8 mouse cellular contexts compared by ENCODE assay signal in the genomic region with DNA sequence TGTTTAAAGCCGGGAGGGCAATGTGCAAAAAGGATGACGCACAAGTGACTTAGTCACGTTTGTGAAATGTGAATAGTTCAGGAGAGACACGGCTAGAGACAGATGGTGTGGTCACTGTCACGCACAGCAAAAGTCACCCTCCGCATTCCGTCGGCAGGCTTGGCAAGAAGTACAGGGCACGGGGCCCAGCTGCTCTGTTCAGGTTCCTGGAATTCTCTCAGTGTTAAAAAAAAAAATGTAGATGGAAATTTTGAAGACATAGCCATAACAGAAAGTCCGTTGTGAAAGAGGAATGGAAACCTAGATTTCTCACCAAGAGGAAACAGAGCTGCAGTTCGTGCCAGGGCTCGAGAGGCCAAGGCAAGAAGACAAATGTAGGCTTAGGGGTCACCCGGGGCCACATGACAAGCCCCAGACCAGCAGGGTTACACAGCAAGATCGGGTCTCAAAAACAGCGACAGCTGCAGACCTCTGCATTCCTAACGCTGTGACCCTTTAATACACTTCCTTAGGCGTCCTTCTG. TPM values are rescaled to one million over a fixed set of nuclear protein-coding genes. Genes with fewer than 3 reads are reported as not detected.
DNase-seq lines count a peak whose midpoint lies in the region; ATAC-seq and TF ChIP-seq lines count a peak whose summit lies in the region.
"Had no signal": no experiment of that assay in that cellular context is flagged by ENCODE, and none has a peak within 500 bp of the region (broad histone marks: within the 10 kb centered on the region; RNA-seq: fewer than 3 reads in every experiment).

No protein-coding gene starts in this region.

- TF ChIP-seq CTCF in thymus, adult 2 months (IDR thresholded peaks at IDR 0.05; ENCODE audit: borderline replicate concordance, control insufficient read depth, extremely low read depth, insufficient read depth, low read length, poor library complexity) = no peak
- TF ChIP-seq CTCF in lung, embryonic 14.5 days (IDR thresholded peaks at IDR 0.05; ENCODE audit: low read depth) = no peak

- H3K4me2 ChIP-seq in heart, embryonic 16.5 days (ENCODE audit: low read depth, low read length) = peak overlapping the region; percentile 39
- peak overlapping the region; percentile 40 for H3K4me2 ChIP-seq in lung, embryonic 14.5 days

- H3K9ac ChIP-seq in heart, embryonic 16.5 days (ENCODE audit: low read length) = no peak overlapping the region
- H3K9ac ChIP-seq in lung, embryonic 14.5 days = no peak overlapping the region

- no peaks in the 10 kb centered on the region for H3K36me3 ChIP-seq in thymus, adult 2 months (ENCODE audit: control insufficient read depth, insufficient read depth, low read length)
- peaks cover 3% of the 10 kb centered on the region for H3K36me3 ChIP-seq in heart, embryonic 16.5 days (ENCODE audit: control insufficient read depth, insufficient read depth)
- peaks cover 8% of the 10 kb centered on the region for H3K36me3 ChIP-seq in lung, embryonic 14.5 days (ENCODE audit: insufficient read depth)
- H3K36me3 ChIP-seq in midbrain, embryonic 10.5 days = peaks cover 20% of the 10 kb centered on the region

- no peaks in the 10 kb centered on the region; the same call in 1 of the 2 replicates for H3K9me3 ChIP-seq in heart, embryonic 16.5 days (replicated peaks; ENCODE audit: control insufficient read depth, low read length)
- no peaks in the 10 kb centered on the region for H3K9me3 ChIP-seq in lung, embryonic 14.5 days (ENCODE audit: low read depth, low read length)
- H3K9me3 ChIP-seq in midbrain, embryonic 10.5 days (replicated peaks) = no peaks in the 10 kb centered on the region

- no peak overlapping the region for H3K4me3 ChIP-seq in thymus, adult 2 months (ENCODE audit: control insufficient read depth, insufficient read depth, low read length)
- peak overlapping the region; percentile 5; the same call in 1 of the 2 replicates for H3K4me3 ChIP-seq in heart, embryonic 16.5 days (ENCODE audit: low read length)
- no peak overlapping the region for H3K4me3 ChIP-seq in lung, embryonic 14.5 days (ENCODE audit: low read depth, low read length)
- H3K4me3 ChIP-seq in midbrain, embryonic 10.5 days = no peak overlapping the region

- no peaks in the 10 kb centered on the region for H3K27me3 ChIP-seq in thymus, adult 2 months (ENCODE audit: control insufficient read depth, insufficient read depth, low read length)
- H3K27me3 ChIP-seq in heart, embryonic 16.5 days (ENCODE audit: control insufficient read depth, insufficient read depth, low read length) = no peaks in the 10 kb centered on the region
- H3K27me3 ChIP-seq in lung, embryonic 14.5 days (ENCODE audit: insufficient read depth, low read length) = no peaks in the 10 kb centered on the region
- no peaks in the 10 kb centered on the region for H3K27me3 ChIP-seq in midbrain, embryonic 10.5 days (ENCODE audit: low read depth, poor library complexity, severe bottlenecking)

- ATAC-seq in heart, embryonic 16.5 days (replicated peaks; ENCODE audit: extremely low read depth, insufficient read depth, low FRiP score) = 0 out of 2 replicates have a peak, but pooled peaks have one; percentile 14
- ATAC-seq in lung, embryonic 14.5 days (ENCODE audit: insufficient read depth) = no peak; the same call in 1 of the 2 replicates
- no peak for ATAC-seq in erythroid progenitor cell, adult 5-6 weeks (replicated peaks; ENCODE audit: low FRiP score, poor library complexity, severe bottlenecking)

- peaks cover 36% of the 10 kb centered on the region for H3K4me1 ChIP-seq in thymus, adult 2 months (replicated peaks; ENCODE audit: control insufficient read depth, insufficient read depth, low read length)
- H3K4me1 ChIP-seq in heart, embryonic 16.5 days (ENCODE audit: control insufficient read depth, insufficient read depth, low read length) = peaks cover 18% of the 10 kb centered on the region
- peaks cover 3% of the 10 kb centered on the region; the same call in 1 of the 2 replicates for H3K4me1 ChIP-seq in lung, embryonic 14.5 days (ENCODE audit: insufficient read depth)
- peaks cover 29% of the 10 kb centered on the region for H3K4me1 ChIP-seq in midbrain, embryonic 10.5 days

- DNase-seq in thymus, adult 2 months = no peak
- DNase-seq in thymus, postnatal 25 days = no peak
- peak; percentile 68 for DNase-seq in cerebellum, adult 9-10 months
- DNase-seq in lung, embryonic 14.5 days = peak; percentile 55
- no peak for DNase-seq in midbrain, embryonic 10.5 days (ENCODE audit: low spot score)

- H3K27ac ChIP-seq in thymus, adult 2 months (ENCODE audit: control insufficient read depth, insufficient read depth, low read length) = peak overlapping the region; percentile 55
- H3K27ac ChIP-seq in heart, embryonic 16.5 days (ENCODE audit: low read length) = peak overlapping the region; percentile 47; the same call in 1 of the 2 replicates
- H3K27ac ChIP-seq in lung, embryonic 14.5 days (ENCODE audit: low read depth) = 0 out of 2 replicates have a peak overlapping the region, but pooled peaks have one; percentile 30
- H3K27ac ChIP-seq in midbrain, embryonic 10.5 days (replicated peaks) = no peak overlapping the region

- 36% methylated on average over 17 of the region's 17 CpGs for WGBS in thymus, adult 2 months
- 20% methylated on average over 17 of the region's 17 CpGs for WGBS in heart, embryonic 16.5 days
- 22% methylated on average over 17 of the region's 17 CpGs for WGBS in lung, embryonic 14.5 days
- WGBS in midbrain, embryonic 10.5 days = 56% methylated on average over 17 of the region's 17 CpGs

- no peak for TF ChIP-seq POLR2A in thymus, adult 2 months (IDR thresholded peaks at IDR 0.05; ENCODE audit: control insufficient read depth, extremely low read depth, insufficient read depth, low read length, poor library complexity)

RNA-seq across cellular contexts. Expression of a gene that starts 20.7 kb away (rescaled TPM):
- polyA plus RNA-seq in thymus, adult 2 months (2012; rRNA removed) = not detected in 2 replicates
- polyA plus RNA-seq in heart, embryonic 16.5 days (2015; fragmentation: Nextera tagmentation; extraction: Ambion mirVana) = not detected in 2 replicates
- polyA plus RNA-seq in lung, embryonic 14.5 days (2014; fragmentation: Nextera tagmentation; extraction: Ambion mirVana) = not detected in 2 replicates
- not detected in 2 replicates for total RNA-seq in erythroid progenitor cell, adult 5-6 weeks (2015; ENCODE audit: low replicate concordance)
- not detected in 2 replicates for total RNA-seq in erythroid progenitor cell, adult 5-6 weeks (2017; ENCODE audit: low replicate concordance)
- not detected in 2 replicates for polyA plus RNA-seq in midbrain, embryonic 10.5 days (2016; fragmentation: Nextera tagmentation; extraction: Ambion mirVana)

RNA-seq across cellular contexts. Expression of a gene that starts 21.2 kb away (rescaled TPM):
- 71.6 and 78.4 TPM in 2 replicates for polyA plus RNA-seq in thymus, adult 2 months (2012; rRNA removed)
- polyA plus RNA-seq in heart, embryonic 16.5 days (2015; fragmentation: Nextera tagmentation; extraction: Ambion mirVana) = 77.7 and 79.2 TPM in 2 replicates
- 113 and 121 TPM in 2 replicates for polyA plus RNA-seq in lung, embryonic 14.5 days (2014; fragmentation: Nextera tagmentation; extraction: Ambion mirVana)
- 15.5 and 19.7 TPM in 2 replicates for total RNA-seq in erythroid progenitor cell, adult 5-6 weeks (2015; ENCODE audit: low replicate concordance)
- 11.5 and 18.0 TPM in 2 replicates for total RNA-seq in erythroid progenitor cell, adult 5-6 weeks (2017; ENCODE audit: low replicate concordance)
- polyA plus RNA-seq in midbrain, embryonic 10.5 days (2016; fragmentation: Nextera tagmentation; extraction: Ambion mirVana) = 139 and 150 TPM in 2 replicates

RNA-seq across cellular contexts. Expression of a gene that starts 30.3 kb away (rescaled TPM):
- 0.48 TPM in 1 of 2 replicates, not detected in the other for polyA plus RNA-seq in thymus, adult 2 months (2012; rRNA removed)
- not detected in 2 replicates for polyA plus RNA-seq in heart, embryonic 16.5 days (2015; fragmentation: Nextera tagmentation; extraction: Ambion mirVana)
- 0.50 and 0.68 TPM in 2 replicates for polyA plus RNA-seq in lung, embryonic 14.5 days (2014; fragmentation: Nextera tagmentation; extraction: Ambion mirVana)
- total RNA-seq in erythroid progenitor cell, adult 5-6 weeks (2015; ENCODE audit: low replicate concordance) = not detected in 2 replicates
- not detected in 2 replicates for total RNA-seq in erythroid progenitor cell, adult 5-6 weeks (2017; ENCODE audit: low replicate concordance)
- 0.47 TPM in 1 of 2 replicates, not detected in the other for polyA plus RNA-seq in midbrain, embryonic 10.5 days (2016; fragmentation: Nextera tagmentation; extraction: Ambion mirVana)
- polyA plus RNA-seq: cortical plate, adult 2 months had no signal

RNA-seq across cellular contexts. Expression of a gene that starts 43.2 kb away (rescaled TPM):
- not detected in 2 replicates for polyA plus RNA-seq in thymus, adult 2 months (2012; rRNA removed)
- not detected in 2 replicates for polyA plus RNA-seq in heart, embryonic 16.5 days (2015; fragmentation: Nextera tagmentation; extraction: Ambion mirVana)
- polyA plus RNA-seq in lung, embryonic 14.5 days (2014; fragmentation: Nextera tagmentation; extraction: Ambion mirVana) = not detected in 2 replicates
- not detected in 2 replicates for total RNA-seq in erythroid progenitor cell, adult 5-6 weeks (2015; ENCODE audit: low replicate concordance)
- not detected in 2 replicates for total RNA-seq in erythroid progenitor cell, adult 5-6 weeks (2017; ENCODE audit: low replicate concordance)
- not detected in 2 replicates for polyA plus RNA-seq in midbrain, embryonic 10.5 days (2016; fragmentation: Nextera tagmentation; extraction: Ambion mirVana)
- polyA plus RNA-seq: cortical plate, adult 2 months had no signal

RNA-seq across cellular contexts. Expression of a gene that starts 57.9 kb away (rescaled TPM):
- 26.8 and 32.0 TPM in 2 replicates for polyA plus RNA-seq in thymus, adult 2 months (2012; rRNA removed)
- polyA plus RNA-seq in heart, embryonic 16.5 days (2015; fragmentation: Nextera tagmentation; extraction: Ambion mirVana) = 36.4 and 41.2 TPM in 2 replicates
- polyA plus RNA-seq in lung, embryonic 14.5 days (2014; fragmentation: Nextera tagmentation; extraction: Ambion mirVana) = 57.7 and 58.5 TPM in 2 replicates
- total RNA-seq in erythroid progenitor cell, adult 5-6 weeks (2015; ENCODE audit: low replicate concordance) = 80.0 and 121 TPM in 2 replicates
- 72.0 and 75.4 TPM in 2 replicates for total RNA-seq in erythroid progenitor cell, adult 5-6 weeks (2017; ENCODE audit: low replicate concordance)
- polyA plus RNA-seq in midbrain, embryonic 10.5 days (2016; fragmentation: Nextera tagmentation; extraction: Ambion mirVana) = 59.0 and 61.3 TPM in 2 replicates

Comparison
In these comparisons a context has a peak if more than half of its experiments do, and no peak if none do; other contexts are left out.
1. DNase-seq: peak in cerebellum, adult 9-10 months (single experiment) and lung, embryonic 14.5 days (single experiment); none in thymus, adult 2 months (single experiment), thymus, postnatal 25 days (single experiment) and midbrain, embryonic 10.5 days (single experiment).